Mouse (Mus musculus) hindbrain, embryonic 15.5 days (tissue): ENCODE measurements at regions not wholly inside any gene's neighbourhood (a gene's known extent, or its start where the extent isn't known, plus 50 kb on each side); places are given as distances from the start of the nearest gene placed in this dataset.

ENCODE experiments used
- ATAC-seq: fragments of 200-750 bp; cut with Nextera tagmentation; 2 replicates; pipeline ENCODE4 v1.8.0; 2017; ENCODE audit warnings: low read depth, moderate number of reproducible peaks, moderate TSS enrichment; ENCODE audit not compliant: low FRiP score
- H3K27ac ChIP-seq: fragments of 300-500 bp; sonication (generic); replicated peaks from 2 replicates; pipeline ENCODE4 v1.5.1; 2015; ENCODE audit warnings: mild to moderate bottlenecking, inconsistent platforms
- H3K27me3 ChIP-seq: fragments of 300-500 bp; sonication (generic); 2 replicates; pipeline ENCODE4 v1.6.1; 2015; ENCODE audit warnings: control low read depth, inconsistent platforms
- H3K36me3 ChIP-seq: fragments of 300-500 bp; sonication (generic); 2 replicates; pipeline ENCODE4 v1.6.1; 2015; ENCODE audit warnings: control low read depth, inconsistent platforms
- H3K4me1 ChIP-seq: fragments of 300-500 bp; sonication (generic); replicated peaks from 2 replicates; pipeline ENCODE4 v1.6.1; 2015; ENCODE audit warnings: control low read depth, inconsistent platforms
- H3K4me2 ChIP-seq: fragments of 300-500 bp; sonication (generic); 2 replicates; pipeline ENCODE4 v1.6.1; 2015; ENCODE audit warnings: moderate library complexity, mild to moderate bottlenecking, inconsistent platforms
- H3K4me3 ChIP-seq: fragments of 300-500 bp; sonication (generic); 2 replicates; pipeline ENCODE4 v1.5.1; 2015; ENCODE audit warnings: mild to moderate bottlenecking, inconsistent platforms
- H3K9ac ChIP-seq: fragments of 300-500 bp; sonication (generic); 2 replicates; pipeline ENCODE4 v1.6.1; 2015; ENCODE audit warnings: inconsistent platforms
- H3K9me3 ChIP-seq: fragments of 300-500 bp; sonication (generic); 2 replicates; pipeline ENCODE4 v1.6.1; 2016; ENCODE audit warnings: control low read depth, inconsistent platforms
- WGBS: fragments of 180-500 bp; shearing (Covaris S2); methylation state at CpG from one replicate; pipeline ENCODE4 v1.1.7; 2015; 5-methylcytosine and 5-hydroxymethylcytosine counted together

- no peaks in the 10 kb centered on the region for H3K27me3 ChIP-seq
- ATAC-seq, result peak; percentile 40; the same call in 1 of the 2 replicates
- H3K9ac ChIP-seq, result no peak overlapping the region
- H3K4me2 ChIP-seq, result no peak overlapping the region
- 19% methylated on average over 2 of the region's 2 CpGs for WGBS
- H3K9me3 ChIP-seq, result no peaks in the 10 kb centered on the region
- no peak overlapping the region for H3K4me3 ChIP-seq
- no peak overlapping the region for H3K27ac ChIP-seq
- no peaks in the 10 kb centered on the region for H3K36me3 ChIP-seq
- H3K4me1 ChIP-seq, result peaks cover 12% of the 10 kb centered on the region
Observed at GRCm38 (mm10) chr7:40273459-40274072, 624.6 kb upstream of the Vstm2b start.

DNA sequence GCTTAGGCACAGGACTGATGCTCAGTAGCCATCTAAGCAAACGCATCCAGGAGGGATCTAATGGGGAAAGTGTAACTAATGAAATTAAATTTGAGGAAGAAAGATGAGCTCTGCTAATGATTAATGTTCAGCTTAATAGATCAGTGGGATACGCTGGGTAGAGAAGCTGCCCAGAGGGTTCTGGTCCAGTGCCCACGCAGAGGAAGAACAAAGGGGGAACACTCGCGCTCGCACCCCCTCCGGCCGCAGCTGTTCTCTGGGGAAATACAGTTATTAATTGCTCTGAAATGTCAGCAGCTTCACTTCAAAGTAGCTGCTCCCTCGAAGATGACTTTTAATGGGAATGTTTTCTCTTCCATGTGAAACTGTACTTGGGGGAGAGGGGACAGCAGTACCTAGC lies 623.0 kb upstream of the Vstm2b start:
- WGBS, result 26% methylated on average over 9 of the region's 9 CpGs
- peak; percentile 40; the same call in 1 of the 2 replicates for ATAC-seq
- Histone ChIP-seq H3K27ac (no peak overlapping the region), H3K27me3 (no peaks in the 10 kb centered on the region), H3K9ac (no peak overlapping the region), H3K9me3 (no peaks in the 10 kb centered on the region), H3K4me1 (peaks cover 12% of the 10 kb centered on the region), H3K36me3 (no peaks in the 10 kb centered on the region), H3K4me3 (no peak overlapping the region), H3K4me2 (no peak overlapping the region)

- Histone ChIP-seq H3K36me3 (no peaks in the 10 kb centered on the region), H3K4me1 (peaks cover 12% of the 10 kb centered on the region), H3K4me2 (no peak overlapping the region), H3K27ac (no peak overlapping the region), H3K4me3 (no peak overlapping the region), H3K9me3 (no peaks in the 10 kb centered on the region), H3K9ac (no peak overlapping the region), H3K27me3 (no peaks in the 10 kb centered on the region)
- WGBS, result 12% methylated on average over 4 of the region's 4 CpGs
- peak; percentile 53; the same call in 1 of the 2 replicates for ATAC-seq
Observed at GRCm38 (mm10) chr7:40275658-40276057, 622.5 kb upstream of the Vstm2b start.

GRCm38 (mm10) chr7:40276116-40276515 lies 622.0 kb upstream of the Vstm2b start:
- 20% methylated on average over 5 of the region's 5 CpGs for WGBS
- Histone ChIP-seq H3K4me2 (no peak overlapping the region), H3K9me3 (no peaks in the 10 kb centered on the region), H3K9ac (no peak overlapping the region), H3K4me3 (no peak overlapping the region), H3K27me3 (no peaks in the 10 kb centered on the region), H3K4me1 (peaks cover 12% of the 10 kb centered on the region), H3K36me3 (no peaks in the 10 kb centered on the region), H3K27ac (no peak overlapping the region)
- ATAC-seq, result peak; percentile 66

DNA sequence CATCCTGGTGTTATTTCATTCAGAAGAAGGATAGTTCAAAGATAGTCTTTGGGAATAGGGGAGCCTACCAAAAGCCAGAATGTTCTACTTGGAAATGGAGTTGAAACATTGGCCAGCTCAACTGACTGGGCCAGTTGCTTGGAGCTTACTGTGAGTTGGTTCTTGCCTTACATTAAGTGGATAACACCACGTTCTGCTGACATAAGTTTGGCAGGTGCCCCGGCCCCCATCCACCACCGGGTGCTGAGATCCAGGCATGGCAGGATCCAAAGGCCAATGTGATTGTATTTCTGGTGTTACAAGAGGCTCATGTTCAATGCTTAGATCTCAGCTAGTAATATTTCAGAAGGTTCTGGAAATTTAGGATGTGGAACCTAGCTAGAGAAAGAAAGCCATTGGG lies 608.0 kb upstream of the Vstm2b start:
- Histone ChIP-seq H3K4me2 (no peak overlapping the region), H3K9ac (no peak overlapping the region), H3K4me1 (no peaks in the 10 kb centered on the region), H3K36me3 (no peaks in the 10 kb centered on the region), H3K9me3 (no peaks in the 10 kb centered on the region), H3K27ac (no peak overlapping the region), H3K27me3 (no peaks in the 10 kb centered on the region), H3K4me3 (no peak overlapping the region)
- 90% methylated on average over 3 of the region's 3 CpGs for WGBS
- ATAC-seq, result no peak

- Histone ChIP-seq H3K27me3 (no peaks in the 10 kb centered on the region), H3K27ac (no peak overlapping the region), H3K4me2 (no peak overlapping the region), H3K36me3 (no peaks in the 10 kb centered on the region), H3K4me3 (no peak overlapping the region), H3K9ac (no peak overlapping the region), H3K9me3 (no peaks in the 10 kb centered on the region), H3K4me1 (no peaks in the 10 kb centered on the region)
- WGBS, result 24% methylated on average over 2 of the region's 2 CpGs
- ATAC-seq, result no peak
Observed at GRCm38 (mm10) chr7:40310558-40310957, 587.6 kb upstream of the Vstm2b start.

GRCm38 (mm10) chr7:40321171-40321570 lies 577.0 kb upstream of the Vstm2b start:
- no peaks in the 10 kb centered on the region for H3K27me3 ChIP-seq
- no peaks in the 10 kb centered on the region for H3K9me3 ChIP-seq
- H3K4me1 ChIP-seq, result no peaks in the 10 kb centered on the region
- 83% methylated on average over 1 of the region's 1 CpGs for WGBS
- H3K27ac ChIP-seq, result no peak overlapping the region
- H3K4me3 ChIP-seq, result no peak overlapping the region
- no peak overlapping the region for H3K4me2 ChIP-seq
- no peak overlapping the region for H3K9ac ChIP-seq
- no peak for ATAC-seq
- H3K36me3 ChIP-seq, result no peaks in the 10 kb centered on the region

GRCm38 (mm10) chr7:40325188-40325705 lies 572.9 kb upstream of the Vstm2b start:
- Histone ChIP-seq H3K36me3 (no peaks in the 10 kb centered on the region), H3K4me2 (no peak overlapping the region), H3K4me3 (no peak overlapping the region), H3K9ac (no peak overlapping the region), H3K4me1 (no peaks in the 10 kb centered on the region), H3K27me3 (no peaks in the 10 kb centered on the region), H3K9me3 (no peaks in the 10 kb centered on the region), H3K27ac (no peak overlapping the region)
- WGBS, result 66% methylated on average over 3 of the region's 3 CpGs
- ATAC-seq, result no peak

DNA sequence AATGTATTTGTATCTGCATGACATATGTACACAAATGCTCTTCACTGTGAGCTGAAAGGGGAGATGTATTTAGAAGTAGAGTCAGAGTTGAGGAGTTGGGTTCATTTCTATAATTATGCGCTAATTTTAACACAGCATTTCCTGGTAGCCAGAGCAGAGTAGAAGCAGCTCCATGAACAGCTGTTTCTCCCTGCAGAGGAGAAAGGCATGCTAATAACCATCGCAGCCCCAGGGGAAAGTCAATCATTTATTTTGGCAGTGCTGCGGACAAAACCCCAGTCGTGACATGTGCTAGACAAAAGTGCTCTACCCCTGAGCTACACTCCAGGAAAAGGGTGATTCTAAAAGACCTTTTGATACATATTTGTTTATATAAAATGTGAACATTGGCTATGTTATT lies 565.7 kb upstream of the Vstm2b start:
- Histone ChIP-seq H3K9me3 (no peaks in the 10 kb centered on the region), H3K4me2 (no peak overlapping the region), H3K27ac (no peak overlapping the region), H3K4me3 (no peak overlapping the region), H3K4me1 (no peaks in the 10 kb centered on the region), H3K27me3 (no peaks in the 10 kb centered on the region), H3K9ac (no peak overlapping the region), H3K36me3 (no peaks in the 10 kb centered on the region)
- no peak; the same call in 1 of the 2 replicates for ATAC-seq
- 20% methylated on average over 4 of the region's 4 CpGs for WGBS

DNA sequence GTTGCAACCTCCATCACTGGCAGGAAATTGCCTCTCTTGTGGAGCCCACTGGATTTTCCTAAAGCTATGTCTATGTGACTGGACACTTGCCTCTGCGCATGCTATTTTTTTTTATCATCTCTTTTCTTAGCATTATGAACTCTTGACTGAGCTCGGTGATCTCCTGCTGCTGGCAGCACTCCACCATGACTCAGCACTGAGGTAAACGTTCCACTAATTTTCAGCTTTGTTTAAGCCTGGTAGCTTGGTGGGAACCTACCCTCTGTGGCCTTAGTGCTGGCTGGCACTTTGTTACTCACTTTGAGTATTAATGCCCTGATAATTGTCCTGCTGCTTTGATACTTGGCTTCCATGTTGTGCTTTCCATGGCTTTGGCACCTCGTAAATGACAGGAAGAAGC lies 545.8 kb upstream of the Vstm2b start:
- Histone ChIP-seq H3K4me2 (no peak overlapping the region), H3K4me1 (no peaks in the 10 kb centered on the region), H3K9me3 (no peaks in the 10 kb centered on the region), H3K36me3 (no peaks in the 10 kb centered on the region), H3K4me3 (no peak overlapping the region), H3K27ac (no peak overlapping the region), H3K27me3 (no peaks in the 10 kb centered on the region), H3K9ac (no peak overlapping the region)
- ATAC-seq, result no peak
- WGBS, result 43% methylated on average over 4 of the region's 4 CpGs

DNA sequence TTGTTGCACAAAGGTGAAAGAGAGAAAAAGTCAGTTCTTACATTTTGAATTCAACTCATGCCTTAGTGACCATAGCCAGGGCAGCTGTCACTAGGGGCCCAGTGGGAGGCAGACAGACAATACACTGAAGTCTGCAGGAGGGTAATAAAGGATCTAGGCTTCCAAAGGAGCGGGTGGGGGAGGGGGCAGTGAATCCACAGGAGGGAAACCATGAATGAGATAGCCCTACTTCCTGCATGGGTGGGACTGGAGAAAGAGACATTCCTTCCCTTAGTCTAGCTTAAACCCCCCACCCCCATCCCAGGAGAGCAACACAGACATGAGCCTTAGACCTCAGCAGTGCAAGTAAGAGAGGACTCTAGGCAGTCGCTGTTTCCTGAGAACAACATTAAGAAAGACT lies 535.4 kb upstream of the Vstm2b start:
- Histone ChIP-seq H3K9me3 (no peaks in the 10 kb centered on the region), H3K4me3 (no peak overlapping the region), H3K9ac (no peak overlapping the region), H3K4me1 (0 out of 2 replicates have a peak, but pooled peaks cover 3% of the 10 kb centered on the region), H3K4me2 (no peak overlapping the region), H3K27me3 (no peaks in the 10 kb centered on the region), H3K27ac (no peak overlapping the region), H3K36me3 (no peaks in the 10 kb centered on the region)
- 7% methylated on average over 2 of the region's 2 CpGs for WGBS
- ATAC-seq, result no peak

DNA sequence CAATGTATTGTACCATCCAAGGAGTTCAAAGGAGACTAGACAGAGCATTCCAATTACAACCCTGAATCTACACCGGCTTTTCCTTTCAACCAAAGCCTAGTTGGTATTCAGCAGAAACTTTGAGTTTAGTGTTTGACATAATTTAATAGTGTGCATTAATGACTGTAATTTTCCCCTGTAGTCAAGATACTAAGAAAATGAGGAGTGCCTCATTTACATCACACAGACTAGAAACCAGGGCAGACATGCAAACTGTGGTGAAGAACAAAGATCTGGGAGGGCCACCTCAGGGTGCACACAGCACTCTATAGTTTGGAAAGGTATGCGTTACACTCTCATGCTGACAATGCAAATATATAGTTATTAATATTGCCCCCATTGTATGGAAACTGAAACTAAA lies 525.4 kb upstream of the Vstm2b start:
- Histone ChIP-seq H3K27ac (no peak overlapping the region), H3K9me3 (no peaks in the 10 kb centered on the region)

DNA sequence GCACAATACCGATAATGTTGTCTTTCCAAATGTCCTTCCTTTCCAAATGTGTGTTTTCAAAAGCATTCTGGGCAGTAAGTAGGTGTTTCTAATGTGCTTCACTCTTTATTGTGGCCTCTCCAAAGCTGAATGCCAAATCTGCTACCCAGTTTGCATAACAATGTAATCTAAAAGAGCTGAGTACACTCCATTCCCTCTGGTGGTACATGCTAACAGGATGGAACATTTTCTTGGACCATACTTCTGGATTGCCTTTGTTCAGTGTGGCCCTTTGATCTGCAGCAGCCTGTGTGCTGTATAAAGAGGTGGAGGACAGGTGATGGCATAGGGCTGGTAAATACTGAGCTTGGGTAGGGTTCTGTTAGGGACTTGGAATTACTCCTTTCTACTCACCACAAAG lies 520.3 kb upstream of the Vstm2b start:
- no peaks in the 10 kb centered on the region for H3K36me3 ChIP-seq
- no peak overlapping the region for H3K4me3 ChIP-seq
- WGBS, result 56% methylated on average over 1 of the region's 1 CpGs
- H3K27ac ChIP-seq, result no peak overlapping the region
- no peaks in the 10 kb centered on the region for H3K27me3 ChIP-seq
- H3K9me3 ChIP-seq, result no peaks in the 10 kb centered on the region
- no peak for ATAC-seq
- H3K4me2 ChIP-seq, result no peak overlapping the region
- H3K4me1 ChIP-seq, result no peaks in the 10 kb centered on the region
- H3K9ac ChIP-seq, result no peak overlapping the region

More for the DNA sequence above, 525.4 kb upstream of the Vstm2b start:
- no peaks in the 10 kb centered on the region for H3K4me1 ChIP-seq
- H3K27me3 ChIP-seq, result no peaks in the 10 kb centered on the region
- H3K4me3 ChIP-seq, result no peak overlapping the region
- no peak overlapping the region for H3K9ac ChIP-seq
- WGBS, result 71% methylated on average over 2 of the region's 2 CpGs
- H3K36me3 ChIP-seq, result no peaks in the 10 kb centered on the region
- ATAC-seq, result no peak
- no peak overlapping the region for H3K4me2 ChIP-seq
